Mouse (Mus musculus) adrenal gland, postnatal 25 days (tissue): Measurements from ENCODE around the gene Pih1d1. TPM values are rescaled to one million over a fixed set of nuclear protein-coding genes. Genes with fewer than 3 reads are reported as not detected.
"Not testable (repeated sequence)": the region's sequence is repeated elsewhere in the genome, so short reads cannot be mapped to it uniquely, and the experiment has no call there.

Experiments
- DNase-seq: peaks from one replicate; pipeline ENCODE4 v3.0.0; 2021; ENCODE audit warnings: mixed read lengths
- total RNA-seq: library from RNA; stranded (reverse); gene quantifications from 2 replicates; pipeline ENCODE4 v1.2.3, GENCODE M21; 2021

Gene Pih1d1
- total RNA-seq, 1 experiment from 2014 or later, result 74.3 TPM

DNA sequence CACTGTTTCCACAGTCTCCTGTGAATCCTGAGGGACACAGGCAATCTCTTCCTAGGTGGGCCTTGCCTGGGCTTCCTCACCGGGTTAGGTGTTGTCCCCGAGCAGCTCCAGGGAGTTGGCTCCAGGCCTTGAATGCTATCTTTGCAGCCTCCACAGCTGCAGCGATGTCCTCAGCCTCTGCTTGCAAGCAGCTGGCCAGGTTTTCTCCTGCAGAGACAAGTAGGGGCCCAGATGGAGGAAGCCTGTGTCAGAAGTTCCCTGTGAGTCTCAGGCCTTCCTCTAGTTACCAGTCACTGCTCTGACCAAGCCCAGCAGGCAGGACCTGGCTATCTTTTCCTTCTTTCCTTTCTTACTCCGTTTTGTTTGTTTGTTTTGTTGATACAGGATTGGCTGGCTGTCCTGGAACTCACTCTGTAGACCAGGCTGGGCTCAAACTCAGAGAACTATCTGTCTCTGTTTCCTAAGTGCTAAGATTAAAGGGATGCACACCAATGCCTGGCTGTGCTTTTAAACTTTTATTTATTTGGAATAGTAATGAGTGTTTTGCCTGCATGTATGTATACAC lies 5.5 kb upstream of the Pih1d1 start:
- no peak for DNase-seq

DNA sequence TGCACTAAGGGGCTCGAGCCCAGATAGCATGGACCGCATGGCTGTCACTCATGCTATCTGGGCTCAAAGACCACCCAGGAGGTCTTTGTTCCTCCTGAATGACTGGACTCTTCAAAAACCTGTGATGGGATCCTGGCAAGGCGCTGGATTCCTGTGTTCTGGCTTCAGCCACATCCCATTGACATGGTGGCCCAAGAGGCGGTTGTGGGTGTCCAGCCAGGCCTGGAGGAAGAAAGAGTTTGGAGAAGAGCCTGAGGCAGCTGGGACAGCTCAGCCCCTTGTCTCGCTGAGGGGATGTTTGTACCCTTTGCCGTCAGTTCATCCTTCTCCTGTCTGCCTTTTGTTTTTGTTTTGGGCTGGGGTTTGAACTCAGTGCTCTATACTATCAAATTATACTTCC lies 4.6 kb upstream of the Pih1d1 start:
- DNase-seq, result no peak

DNA sequence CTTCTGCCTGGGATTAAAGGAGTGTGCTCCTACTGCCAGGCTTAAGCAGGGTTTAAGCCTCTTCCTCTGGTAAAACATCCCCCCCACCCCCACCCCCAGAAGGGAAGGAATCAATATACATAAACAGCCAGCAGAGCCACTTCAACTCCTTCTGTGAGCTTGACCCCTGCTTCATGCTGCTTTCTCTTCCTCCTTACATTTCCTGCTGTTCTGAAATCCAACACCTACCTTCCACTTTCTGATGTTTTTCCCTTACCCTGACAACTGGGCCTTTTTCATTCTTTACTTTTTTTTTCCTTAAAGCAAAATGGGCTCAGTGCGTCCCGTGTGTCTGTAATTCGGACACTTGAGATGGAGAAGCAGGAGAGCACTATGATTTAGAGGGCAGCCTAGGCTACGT lies 3.8 kb upstream of the Pih1d1 start:
- no peak for DNase-seq

DNA sequence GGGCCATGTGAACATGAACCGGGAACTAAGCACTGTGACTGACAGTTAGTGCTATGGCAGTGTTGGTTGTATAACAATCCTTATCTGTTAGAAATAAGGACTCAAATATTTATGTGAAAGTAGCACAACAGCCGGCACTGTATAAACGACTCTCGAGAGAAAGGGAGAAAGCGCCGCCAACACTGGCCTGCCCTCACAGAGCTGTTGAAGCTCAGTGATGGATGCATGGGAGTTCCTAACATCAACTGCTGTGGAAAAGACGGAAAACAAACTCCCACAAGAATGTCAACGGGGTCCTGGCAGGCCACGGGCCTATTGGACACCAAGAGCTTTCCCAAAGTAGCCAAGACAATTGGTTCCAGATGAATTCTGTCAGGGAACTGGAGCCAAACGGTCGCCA lies 2.8 kb upstream of the Pih1d1 start:
- DNase-seq, result no peak

DNA sequence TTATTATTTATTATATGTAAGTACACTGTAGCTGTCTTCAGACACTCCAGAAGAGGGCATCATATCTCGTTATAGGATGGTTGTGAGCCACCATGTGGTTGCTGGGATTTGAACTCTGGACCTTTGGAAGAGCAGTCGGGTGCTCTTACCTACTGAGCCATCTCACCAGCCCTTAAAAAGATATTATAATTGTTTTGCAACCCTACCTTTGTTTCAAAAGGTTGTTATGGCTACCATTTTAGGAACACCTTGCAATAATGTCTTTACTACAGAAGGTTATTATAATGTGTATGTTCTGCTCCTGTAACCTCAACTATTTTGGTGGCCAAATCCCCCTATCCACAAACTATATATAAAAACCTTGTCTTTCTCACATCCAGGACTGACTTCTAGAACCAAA lies 1.1 kb upstream of the Pih1d1 start:
- not testable (repeated sequence) for DNase-seq

DNA sequence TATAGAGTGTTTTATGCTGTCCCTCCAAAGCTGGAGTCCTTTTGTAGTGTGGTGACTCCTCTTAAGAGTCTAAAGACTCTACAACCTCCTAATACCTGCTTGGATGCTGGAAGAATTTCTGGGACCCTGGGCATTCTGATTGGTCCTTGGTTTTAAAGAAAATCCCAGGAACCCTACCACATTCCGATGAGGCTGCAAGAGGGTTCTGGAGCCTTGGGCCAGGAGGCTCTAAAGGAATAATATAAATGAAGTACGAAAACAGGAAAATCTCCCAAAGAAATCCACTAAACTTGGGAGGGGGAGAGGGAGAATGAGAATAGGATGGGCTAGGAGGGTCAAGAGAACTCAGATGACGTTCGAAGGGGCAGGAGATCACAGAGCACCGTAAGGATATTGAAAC lies 517 bp upstream of the Pih1d1 start:
- DNase-seq, result no peak

DNA sequence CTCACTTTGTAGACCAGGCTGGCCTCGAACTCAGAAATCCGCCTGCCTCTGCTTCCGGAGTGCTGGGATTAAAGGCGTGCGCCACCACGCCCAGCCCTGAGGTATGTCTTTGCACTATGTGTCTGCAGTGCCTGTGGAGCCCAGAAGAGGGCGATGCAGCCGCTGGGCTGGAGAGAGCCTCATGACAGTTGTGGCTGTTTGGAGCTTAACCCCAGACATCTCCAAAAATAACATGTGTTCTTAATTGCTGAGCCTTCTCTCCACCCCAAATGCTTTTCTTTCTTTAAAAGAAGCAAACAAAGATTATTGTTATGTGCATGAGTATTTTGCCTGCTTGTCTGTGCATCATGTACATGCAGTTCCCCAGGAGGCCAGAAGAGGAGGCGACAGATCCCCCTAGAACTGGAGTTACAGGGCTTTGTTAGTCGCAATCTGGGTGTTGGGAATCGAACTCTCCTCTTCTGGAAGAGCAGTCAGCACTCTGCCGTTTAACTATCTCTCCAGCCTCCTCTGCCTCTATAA lies 951 bp downstream of the Pih1d1 start:
- DNase-seq, result peak; percentile 44

DNA sequence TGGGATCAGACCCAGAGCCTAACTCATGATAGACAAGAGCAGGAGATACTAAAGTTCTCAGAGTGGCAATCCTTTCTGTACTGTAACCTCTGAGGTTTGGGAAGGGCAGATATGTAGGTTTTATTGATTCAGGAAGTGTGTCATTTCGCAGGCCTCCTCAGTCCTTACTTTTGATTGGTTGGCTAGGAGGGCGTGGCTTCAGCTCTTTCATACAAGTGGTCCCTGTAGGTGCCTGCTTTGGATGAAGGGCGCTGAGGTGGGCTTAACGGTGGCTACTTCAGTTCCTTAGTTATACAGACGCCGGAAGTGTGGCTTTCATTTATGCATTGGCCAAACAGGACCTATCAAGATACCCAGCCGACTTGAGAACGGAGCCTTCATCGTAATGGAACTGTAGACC lies 1.5 kb downstream of the Pih1d1 start:
- DNase-seq, result no peak

DNA sequence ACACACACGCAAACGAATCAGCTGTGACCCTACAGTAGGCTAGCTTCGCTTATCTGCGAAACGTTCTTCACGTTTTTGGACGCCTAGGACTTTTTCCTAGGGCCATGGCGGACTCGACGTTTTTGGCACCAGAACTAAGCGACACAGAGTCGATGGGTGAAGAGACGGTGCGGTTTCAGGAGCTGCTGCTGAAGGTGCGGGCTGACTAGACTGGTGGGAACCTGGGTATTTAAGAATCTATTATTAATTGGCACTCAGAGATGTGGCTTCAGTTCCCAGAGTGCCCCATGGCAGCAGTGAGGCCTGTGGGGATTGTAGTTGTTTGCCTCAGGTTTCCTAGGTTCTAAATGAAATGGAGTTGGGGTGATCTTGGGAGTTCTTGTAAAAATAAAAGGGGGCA lies 2.1 kb downstream of the Pih1d1 start:
- no peak for DNase-seq

DNA sequence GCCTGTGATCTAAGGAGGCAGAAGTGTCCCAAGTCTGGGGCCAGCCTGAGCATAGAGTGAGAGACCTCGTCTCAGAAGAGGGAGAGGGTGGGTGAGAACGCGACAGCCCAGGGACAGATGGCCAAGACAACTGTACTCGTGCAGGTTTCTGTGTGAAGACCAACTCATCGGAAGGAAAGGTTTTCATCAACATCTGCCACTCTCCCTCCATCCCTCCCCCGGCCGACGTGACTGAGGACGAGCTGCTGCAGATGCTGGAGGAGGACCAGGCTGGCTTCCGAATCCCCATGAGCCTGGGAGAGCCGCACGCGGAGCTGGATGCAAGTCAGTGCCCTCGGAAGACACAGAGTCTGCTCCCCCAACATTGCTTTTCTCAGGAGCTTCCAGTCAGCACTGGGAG lies 3.4 kb downstream of the Pih1d1 start:
- no peak for DNase-seq

DNA sequence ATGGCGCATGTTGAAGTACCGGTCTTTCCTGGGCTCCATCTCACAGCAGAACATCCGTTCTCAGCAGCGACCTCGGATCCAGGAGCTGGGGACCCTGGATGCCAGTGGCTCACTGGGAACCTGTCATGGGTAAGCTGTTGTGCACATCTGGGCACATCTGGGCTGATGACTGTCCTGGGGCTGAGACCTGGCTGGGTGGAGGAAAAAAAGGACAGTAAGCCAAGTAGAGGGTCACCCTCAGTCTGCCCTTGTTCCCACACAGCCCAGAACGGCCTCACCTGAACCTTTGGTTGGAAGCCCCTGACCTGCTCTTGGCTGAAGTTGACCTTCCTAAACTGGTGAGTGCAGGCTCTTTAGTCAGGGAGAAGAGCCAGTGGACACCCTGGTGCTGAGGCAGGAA lies 4.9 kb downstream of the Pih1d1 start:
- DNase-seq, result no peak

DNA sequence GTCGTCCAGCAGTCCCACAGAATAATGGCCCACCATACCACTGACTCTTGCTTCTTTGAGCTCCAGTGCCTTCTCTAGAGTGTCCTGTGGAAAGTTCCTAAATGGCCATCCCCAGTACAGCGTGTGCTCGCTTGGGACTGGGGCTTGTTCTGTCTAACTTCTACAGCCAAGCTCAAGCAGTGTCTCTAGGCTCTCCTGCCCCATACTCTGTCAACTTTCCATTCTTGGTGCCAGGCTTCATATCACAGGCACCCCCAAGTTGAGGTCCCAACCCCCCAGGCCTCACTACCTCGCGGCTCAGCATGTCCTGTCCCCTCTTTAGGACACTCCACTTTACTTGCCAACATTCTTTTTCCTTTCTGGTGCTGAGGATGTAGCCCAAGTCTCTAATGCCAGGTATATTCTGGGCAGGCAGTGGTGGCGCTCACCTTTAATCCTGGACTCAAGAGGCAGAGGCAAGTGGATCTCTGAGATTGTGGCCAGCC lies 6.3 kb downstream of the Pih1d1 start:
- DNase-seq, result no peak

DNA sequence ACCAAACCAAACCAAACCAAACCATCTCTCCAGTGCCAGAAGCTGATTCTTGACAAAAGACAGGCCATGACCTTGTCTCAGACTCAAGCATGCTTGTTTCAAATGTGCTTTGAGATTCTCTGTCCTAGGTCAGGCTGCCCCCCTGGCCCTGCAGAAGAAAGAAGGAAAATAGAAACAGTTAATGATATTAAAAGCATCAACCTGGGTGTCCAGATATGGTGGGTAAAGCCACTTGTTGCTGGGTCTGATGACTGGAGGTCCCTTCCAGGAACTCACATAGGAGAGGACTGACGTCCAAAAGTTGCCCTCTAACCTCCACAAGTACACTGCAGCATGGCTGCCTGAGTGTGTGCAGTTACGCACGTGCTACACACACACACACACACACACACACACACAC lies 6.8 kb downstream of the Pih1d1 start:
- DNase-seq, result no peak

DNA sequence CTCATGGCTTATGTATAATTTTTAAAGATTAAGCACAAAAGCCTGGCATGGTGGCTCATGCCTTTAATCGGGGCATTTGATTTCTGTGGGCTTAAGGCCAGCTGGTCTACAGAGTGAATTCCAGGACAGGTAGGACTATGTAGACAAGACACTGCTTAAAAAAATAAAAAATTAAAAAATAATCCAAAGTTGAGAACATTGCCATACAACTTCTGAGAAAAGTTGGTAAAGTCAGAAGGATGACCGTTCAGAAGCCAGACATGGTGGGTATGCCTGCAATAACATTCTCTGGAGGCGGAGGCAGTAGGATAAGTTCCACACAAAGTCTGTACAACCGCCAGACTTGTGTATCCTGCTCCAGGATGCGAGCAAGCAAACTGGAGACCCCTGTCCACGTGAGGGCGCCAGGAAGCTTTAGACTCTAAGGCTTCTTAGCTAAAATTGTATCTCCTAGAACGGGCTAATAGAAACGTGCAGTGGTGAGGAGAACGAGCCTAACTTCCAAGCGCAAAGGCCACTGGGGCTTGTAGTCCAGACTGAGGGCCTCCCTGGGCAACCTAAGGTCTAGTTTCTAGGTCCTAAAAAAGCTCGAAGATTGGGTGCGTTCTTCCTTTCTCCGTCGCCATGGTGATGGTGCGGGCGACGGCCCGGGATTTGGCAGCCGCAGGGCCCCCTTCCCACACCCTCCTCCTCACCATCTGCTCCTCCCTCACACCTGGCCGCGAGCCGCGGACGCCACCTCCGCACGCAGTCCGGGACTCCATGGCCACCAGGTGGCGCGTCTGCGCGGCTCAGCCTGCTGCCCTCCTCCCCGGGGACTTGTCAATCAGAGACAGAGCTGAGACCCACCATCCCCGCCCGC lies 7.7 kb downstream of the Pih1d1 start:
- DNase-seq, result peak; percentile 90

DNA sequence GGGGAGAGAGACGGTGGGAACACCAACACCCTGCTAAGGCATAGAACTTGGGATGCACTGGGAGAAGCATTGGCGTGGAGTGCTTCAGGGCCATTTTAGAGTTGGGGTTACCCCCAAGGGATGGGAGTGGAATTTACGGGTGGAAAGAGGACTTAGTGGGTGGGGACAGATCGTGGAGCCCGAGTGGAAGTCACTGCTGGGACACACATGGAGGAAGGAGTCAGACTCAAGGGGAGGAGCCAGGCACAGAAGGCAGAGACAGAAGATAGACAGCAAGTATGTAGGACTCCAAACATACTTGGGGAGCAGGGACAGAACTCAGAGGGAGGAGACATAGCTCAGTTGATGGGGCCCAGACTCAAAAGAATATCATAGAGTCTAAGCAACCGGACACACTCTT lies 8.4 kb downstream of the Pih1d1 start:
- no peak for DNase-seq

DNA sequence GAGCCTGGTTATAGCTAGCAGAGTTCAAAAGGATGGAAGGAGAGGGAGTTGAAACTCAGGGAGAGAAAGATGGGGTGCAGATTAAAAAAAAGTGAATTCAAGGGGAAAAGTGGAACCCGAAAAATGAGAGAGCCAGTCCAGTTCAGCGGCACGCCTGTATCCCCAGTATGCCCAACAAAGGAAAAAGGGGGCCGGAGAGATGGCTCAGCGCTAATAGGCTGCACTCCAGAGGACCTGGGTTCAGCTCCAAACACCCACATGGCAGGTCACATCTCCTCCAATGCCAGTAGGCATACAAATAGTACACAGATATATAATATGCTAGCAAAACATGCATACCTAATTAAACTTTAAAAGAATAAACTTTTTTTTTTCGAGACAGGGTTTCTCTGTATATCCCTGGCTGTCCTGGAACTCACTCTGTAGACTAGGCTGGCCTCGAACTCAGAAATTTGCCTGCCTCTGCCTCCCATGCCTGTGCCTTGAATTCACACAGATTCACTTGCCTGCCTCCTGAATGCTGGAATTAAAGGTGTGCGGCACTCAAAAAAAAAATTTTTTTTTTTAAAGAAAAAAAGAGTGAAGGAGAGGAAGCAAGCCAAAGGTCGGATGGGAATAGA lies 9.0 kb downstream of the Pih1d1 start:
- no peak for DNase-seq

DNA sequence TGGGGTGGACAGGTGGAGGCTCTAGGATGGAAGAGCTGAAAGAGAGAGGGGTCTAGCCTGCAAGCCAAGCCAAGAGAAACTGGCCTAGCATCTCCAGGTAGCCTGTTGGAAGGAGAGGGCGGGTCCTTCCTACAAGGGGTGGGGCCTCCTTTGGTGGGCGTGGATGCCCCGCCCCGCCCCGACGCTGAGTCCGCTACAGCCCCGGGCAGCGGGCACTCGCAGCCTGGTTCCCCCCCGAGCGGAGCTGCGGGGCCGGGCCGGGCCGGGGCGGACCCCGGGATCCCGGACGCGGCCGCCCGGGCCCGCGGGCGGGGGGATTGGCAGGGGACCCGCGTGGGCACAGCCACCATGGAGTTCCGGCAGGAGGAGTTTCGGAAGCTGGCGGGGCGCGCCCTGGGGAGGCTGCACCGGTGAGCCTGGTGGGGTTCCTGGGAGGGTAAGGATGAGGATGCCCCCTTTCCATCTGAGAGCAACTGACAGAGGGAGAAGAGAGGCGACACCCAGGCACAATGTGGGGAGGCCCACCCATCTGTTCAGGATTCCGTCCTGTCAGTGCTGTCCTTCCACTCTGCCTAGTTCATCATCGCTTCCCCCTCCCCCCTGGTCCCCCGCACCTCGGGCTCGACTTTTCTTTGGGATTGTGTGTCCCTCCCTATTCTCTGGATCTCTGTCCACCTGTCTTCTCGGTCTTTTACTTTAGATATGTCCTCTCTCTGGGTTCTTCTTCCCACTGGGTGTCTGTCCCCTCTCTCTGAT lies 9.8 kb downstream of the Pih1d1 start, which contains the start of gene Slc17a7:
Gene Slc17a7 (plus strand): TSS at position 215 of the 756 bp plus-strand sequence.
- peak; percentile 40 for DNase-seq

DNA sequence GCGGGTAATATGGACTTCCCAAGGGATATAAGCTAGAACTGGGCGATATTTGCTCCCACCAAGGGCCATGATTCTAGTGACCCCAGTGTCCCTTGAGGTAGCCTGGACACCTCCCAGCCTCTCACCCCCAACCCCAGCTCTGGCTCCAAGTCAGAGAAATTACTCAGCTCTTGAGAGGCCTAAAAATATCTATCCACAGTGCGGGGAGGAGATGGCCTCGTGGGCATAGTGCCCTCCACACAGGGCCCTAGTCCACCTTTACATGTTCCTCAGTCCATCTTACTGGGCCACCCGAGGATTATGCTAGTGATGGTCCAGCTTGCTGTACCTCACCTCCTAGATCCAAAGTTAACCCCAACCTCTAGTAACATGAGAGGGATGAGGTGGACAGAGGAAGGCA lies 10.7 kb downstream of the Pih1d1 start:
- no peak for DNase-seq

DNA sequence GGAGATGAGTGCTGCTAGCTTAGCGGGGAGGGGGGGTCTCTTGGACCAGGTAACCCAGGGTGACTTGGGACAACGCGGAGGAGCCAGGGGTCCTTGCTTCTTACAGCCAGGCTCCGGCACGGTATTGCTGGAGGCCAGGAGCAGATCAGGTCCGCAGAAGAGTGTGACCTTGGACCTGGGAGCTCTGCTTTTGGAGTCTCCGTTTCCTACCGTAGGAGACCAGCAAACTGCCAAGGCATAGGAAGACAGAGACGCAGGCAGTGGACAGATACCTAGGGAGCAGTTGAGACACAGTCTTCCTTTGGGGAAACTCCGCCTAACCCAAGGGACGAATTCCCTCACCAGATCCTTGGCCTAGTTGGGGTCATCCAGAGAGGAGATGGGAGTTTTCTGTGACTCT lies 11.6 kb downstream of the Pih1d1 start:
- DNase-seq, result no peak

DNA sequence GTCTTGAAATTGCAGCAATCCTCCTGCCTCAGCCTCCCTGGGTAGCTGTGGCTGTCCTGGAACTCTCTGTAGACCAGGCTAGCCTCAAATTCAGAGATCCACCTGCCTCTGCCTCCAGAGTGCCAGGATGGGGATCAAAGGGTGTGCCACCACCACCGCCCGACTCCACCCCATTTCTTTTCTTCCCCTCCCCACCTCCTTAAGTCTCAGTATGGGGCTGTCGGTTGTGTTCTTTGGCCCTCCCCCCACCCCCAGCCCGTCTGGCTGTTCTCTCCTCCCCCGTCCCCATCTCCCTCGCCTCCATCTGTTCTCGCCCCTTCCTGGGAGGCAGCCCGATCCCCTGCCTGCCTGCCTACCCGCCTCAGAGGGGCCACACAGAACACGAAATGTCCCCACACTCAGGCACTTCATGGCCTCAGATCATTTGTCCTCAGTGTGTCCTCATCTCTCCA lies 12.9 kb downstream of the Pih1d1 start:
- no peak for DNase-seq

DNA sequence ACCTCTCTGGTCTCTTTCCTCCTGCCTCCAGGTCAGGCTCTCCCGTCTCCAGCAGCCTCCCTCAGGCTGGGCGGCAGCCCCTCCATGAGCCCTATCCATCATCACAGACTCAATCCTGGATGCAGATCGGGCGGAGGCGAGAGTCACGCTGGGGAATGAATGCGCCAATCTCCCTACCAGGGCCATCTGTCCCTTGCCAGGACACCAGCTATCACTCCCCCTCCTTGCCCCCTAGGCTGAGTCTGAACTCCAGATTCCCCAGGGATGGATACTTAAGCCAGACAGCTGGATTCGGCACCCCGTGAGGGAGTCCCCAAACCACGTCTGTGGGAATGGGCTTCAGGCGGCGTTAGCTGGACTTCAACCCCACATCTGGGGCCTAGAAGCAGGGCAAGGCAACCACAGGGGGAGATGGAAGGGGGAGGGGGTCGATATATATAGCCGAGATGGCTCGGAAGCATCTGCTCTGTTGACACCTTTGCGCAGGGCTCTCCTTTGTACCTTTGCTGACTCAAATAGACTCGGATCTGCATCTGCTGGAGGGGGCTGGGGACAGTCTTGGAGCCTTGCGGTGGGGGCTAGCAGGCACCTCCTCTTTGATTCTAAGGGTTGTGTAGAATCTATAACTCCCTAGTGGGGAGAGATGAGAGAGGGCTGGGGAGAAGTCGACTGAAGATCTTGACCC lies 13.8 kb downstream of the Pih1d1 start:
- DNase-seq, result no peak

DNA sequence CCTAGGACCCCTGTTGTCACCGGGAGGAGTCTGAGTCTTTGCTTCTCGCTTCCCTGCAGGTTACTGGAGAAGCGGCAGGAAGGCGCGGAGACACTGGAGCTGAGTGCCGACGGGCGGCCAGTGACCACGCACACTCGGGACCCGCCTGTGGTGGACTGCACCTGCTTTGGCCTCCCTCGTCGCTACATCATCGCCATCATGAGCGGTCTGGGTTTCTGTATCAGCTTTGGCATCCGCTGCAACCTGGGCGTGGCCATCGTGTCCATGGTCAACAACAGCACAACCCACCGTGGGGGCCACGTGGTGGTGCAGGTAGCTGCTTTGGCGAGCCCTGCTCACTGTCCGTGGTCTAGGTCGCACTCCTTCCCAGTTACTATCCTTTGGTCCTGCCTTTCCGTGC lies 14.6 kb downstream of the Pih1d1 start:
- no peak for DNase-seq
